Mouse (Mus musculus) gastrocnemius, adult 8-10 months (tissue): ENCODE results near the gene Riox2. TPM values are rescaled to one million over a fixed set of nuclear protein-coding genes. Genes with fewer than 3 reads are reported as not detected.
"Not testable (repeated sequence)": the region's sequence is repeated elsewhere in the genome, so short reads cannot be mapped to it uniquely, and the experiment has no call there.

Experiments used
- DNase-seq, 2 experiments: peaks; one replicate each; pipeline ENCODE4 v3.0.0; 2022; ENCODE audit warnings: low spot score in 2 of 2
- total RNA-seq, 4 experiments: library from RNA; stranded (reverse); gene quantifications; 2 replicates each; pipeline ENCODE4 v1.2.4; 2022

The Riox2 gene
- total RNA-seq: 10 to 100 TPM; 12.5 to 13.7 (median 12.8) TPM

DNA sequence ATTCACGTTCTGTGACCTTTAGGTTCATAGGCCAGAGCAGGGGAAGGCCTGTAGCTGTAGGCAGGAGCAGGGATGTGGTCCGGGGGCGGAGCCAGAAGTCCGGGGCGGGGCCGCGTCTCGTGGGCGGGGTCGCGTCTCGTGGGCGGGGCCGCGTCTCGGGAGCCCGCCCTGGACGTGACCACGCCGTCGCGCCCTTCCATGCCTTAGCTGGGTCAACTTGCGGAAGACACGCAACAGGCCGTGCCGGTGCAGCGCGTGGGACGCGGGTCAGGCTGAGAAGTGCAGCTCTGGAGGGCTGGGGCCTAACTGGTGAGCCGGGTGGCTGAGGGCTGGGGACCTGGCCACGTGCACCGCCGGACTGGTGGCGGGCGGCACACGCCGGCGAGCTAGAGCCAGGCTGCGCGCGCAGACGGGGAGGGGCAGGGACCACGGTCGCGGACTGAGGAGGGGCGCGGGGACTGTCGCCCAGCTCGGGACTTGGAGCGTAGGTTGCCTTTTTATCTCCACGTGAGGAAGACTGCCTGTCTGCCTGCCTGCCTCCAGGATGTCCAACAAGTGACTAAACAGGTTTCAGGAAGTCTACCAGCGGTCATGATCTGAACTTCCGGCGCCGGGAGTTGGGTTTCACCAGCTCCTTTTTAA lies at the start of gene Riox2:
Riox2 (plus strand) TSS at position 139 of the 642 bp plus-strand sequence.
- DNase-seq: peak; percentile 74 to 75

DNA sequence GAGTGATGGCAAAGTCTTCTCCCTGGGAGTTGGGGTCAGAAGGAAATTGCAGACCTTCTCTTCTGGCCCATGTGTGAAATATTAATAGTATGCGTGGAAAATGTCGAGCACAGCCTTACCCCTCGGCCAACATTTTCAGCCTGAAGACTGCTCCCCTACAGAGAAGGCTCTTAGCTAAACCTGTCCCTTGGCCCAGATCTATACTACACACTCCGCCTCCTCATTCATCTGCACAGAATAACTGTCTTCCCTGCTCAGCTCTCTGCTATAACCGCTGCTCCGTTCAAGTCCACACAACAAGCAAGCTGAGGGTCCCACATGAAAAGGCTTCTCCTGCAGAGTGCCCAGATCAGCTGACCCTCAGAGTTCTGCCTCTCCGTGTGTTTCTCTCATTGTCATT lies 43.6 kb upstream of the Riox2 start:
- DNase-seq: no peak

DNA sequence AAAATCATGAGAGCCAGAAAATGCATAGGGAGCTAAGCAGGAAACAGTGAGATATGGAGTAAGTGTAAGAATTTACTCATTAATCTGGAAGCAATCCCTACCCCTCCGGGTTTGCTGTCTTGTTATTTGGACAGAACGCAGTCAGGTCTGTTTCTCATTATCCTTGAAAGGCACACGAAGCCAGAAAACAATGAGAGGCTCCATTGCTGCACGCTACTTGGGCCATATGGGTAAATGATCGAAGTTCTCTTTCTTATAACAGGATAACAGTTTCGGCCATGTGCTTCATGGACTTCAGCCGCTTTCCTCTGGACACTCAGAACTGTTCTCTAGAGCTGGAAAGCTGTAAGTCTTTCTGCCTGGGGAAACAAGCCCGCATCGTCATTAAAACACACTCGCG lies 38.4 kb upstream of the Riox2 start:
- DNase-seq: no peak

DNA sequence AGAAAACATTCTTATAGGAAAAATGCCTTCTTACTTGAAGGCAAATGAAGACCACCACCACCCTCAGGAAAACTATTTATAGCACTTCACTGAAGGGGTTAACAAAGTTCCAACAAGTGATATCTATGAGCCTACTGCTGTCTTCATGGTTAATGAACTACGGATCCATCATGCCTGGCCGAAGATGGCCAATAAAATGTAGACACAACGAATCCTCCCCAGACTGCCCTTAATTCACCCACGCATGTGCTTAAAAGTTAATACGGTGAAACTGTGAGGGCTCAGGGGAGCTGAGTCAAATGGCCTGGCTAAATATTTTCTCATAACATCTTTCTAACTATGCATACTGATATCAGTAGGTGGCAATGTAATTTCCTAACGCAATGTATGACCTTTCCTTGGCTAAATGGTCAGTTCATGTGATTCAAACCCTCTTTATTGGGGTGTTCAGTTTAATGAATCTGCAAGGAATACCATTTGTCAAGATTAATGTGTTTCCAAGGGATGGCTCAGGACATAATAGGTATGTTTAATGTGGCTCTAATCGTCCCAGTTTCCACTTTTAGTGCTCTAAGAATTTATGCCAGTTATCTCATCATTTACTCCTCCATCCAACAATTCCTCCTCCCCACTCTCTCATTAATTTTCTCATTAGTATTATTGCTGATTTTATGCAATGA lies 26.6 kb upstream of the Riox2 start:
- no peak for DNase-seq

DNA sequence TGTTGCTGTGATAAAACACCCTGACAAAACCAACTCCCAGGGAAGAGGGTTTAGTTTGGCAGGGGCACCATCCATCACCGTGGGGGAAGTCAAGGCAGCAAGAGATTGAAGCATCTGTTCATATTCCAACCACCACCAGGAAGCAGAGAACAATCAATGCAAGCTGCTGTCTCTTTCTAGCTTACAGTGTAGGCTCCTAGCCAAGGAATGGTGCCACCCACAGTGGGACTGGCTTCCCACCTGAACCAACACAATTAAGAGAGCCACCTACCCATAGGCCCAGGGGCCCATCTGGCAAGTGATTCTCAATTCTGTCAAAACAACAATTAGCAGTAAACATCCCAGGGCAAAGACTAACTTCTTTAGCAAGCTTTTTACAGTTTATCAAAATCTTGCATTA lies 23.4 kb upstream of the Riox2 start:
- DNase-seq: no peak

DNA sequence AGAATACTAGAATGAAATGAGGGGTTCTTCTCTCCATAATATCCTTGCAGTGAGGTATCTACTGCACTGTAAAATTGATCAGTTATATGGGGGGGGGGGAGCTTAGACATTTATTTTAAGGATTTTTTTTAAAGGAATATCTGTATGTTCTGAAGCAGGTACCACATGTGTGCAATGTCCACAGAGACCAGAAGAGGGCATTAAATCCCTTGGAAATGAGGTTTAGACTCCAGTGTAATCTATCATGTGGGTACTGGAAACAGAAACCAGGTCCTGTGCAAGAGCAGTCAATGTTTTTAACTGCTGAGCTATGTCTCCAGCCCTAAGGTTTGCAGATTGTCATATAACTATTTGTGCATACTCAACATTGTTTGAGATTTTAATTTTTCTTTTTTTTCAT lies 22.5 kb upstream of the Riox2 start:
- no peak for DNase-seq

DNA sequence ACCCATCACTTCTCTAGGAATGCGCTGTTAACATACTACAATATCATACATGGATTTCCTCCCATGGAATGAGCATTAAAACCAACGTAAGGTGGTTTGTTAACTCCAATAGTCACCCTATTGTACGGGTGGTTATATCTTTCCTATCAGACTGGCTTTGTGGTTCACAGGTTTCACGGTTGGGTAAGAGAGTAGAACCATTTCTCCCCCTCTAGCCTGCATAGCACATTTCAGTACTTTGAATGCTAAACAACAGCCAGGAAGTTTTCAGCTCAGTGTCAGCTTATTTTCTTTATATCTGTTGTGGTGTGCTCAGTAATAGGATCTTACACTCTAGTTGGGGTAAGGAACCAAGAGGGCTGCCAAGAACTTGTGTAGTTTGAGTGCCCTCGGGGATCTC lies 19.8 kb upstream of the Riox2 start:
- DNase-seq: no peak

DNA sequence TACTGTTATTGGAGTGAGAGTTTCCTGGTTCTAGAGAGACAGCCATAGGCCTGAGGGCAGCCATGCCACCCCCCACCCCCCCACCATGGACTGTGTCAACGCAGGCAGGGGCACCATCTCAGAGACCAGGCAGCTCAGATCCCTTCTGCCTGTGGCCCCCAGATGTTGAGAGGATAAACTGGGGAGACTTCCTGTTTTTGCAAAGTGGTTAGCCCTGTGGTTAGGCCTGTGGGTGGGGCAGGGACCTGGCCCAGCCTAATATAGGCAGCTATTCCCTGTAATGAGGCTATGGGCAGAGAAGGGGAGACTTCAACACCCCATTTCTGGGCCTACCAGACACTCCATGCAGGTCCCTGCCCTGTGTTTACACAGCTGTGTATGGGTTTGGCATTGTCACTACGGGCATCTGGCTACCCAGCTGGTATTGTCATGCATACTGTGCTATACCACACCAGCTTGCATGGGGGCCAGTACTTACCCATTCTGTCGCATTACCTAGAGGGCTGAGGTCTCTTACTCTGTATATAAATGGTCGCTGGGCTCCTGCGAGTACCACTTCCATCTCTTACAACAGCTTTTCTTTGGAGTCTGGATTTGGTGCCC lies 12.2 kb upstream of the Riox2 start:
- not testable (repeated sequence) for DNase-seq

DNA sequence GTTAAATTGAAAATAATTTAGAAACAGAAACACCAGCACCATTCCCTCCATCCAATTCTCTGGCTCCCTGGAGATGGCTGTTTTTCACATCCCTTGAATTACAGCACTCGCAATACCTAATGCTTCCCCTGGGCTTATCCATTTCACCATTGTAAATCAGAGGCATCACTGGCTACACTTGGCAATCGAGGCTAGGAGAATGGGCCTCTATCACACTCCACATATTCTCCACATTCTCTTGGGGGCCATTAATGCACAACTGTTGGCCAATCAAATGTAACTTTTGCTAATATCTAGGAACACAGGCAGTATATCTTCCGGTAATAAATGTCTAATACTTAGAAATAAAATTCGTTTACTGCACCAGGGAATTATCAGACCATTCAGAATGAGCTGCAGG lies 8.0 kb upstream of the Riox2 start:
- no peak for DNase-seq

DNA sequence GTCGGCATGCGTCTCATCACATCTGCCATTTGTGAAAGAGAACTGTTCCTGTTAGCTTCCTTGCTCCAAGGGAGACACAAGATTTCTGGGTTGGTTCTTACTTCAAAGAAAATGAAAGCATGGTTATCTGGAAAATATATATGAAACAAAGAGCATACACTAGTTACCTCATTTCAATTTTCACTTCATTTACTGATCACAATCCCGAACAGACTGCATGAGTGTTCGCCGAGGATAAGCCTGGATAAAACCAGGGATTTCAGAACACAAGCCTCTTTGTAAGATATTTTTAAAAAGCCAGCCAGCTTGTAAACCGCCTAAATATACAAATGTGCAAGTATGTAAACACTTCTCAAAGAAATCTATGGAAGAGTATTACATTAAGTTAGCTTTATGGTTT lies 7.6 kb upstream of the Riox2 start:
- no peak for DNase-seq

DNA sequence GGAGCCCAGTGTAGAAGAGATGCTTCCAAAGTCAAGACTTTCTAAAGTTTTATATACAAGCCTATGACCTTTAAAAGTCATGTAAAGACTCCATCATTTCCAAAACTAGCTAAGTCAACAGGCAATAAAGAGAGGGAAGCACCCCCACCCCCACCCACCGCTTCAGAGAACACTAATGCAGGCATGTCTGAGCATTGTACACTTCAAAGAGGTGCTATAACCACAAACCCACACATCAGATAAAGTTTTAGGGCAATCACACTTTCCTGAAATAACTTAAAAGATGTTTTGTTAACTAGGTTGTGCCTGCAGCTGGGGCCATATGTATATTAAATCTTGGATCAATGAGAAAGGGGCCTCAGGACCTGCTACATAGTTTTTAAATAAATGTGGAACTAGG lies 1.7 kb upstream of the Riox2 start:
- no peak for DNase-seq

DNA sequence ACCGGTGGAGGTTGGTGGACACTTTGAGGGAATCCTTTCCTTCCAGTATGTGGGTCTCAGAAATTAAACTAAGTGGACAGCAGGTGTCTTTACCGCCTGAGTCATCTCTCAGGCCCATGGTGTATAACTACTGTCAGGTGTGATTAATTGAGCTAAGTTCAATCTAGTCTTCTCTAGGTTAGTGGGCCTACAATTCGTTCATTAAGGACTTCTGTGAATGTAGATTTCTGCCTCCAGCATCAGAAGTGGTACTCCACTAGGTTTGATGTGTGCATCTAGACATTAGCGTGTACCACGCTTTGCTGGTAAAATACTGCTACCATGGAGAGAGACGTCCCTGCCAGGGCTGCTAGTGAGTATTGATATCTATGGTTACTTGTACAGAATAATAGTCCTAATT lies 971 bp downstream of the Riox2 start:
- DNase-seq: no peak

DNA sequence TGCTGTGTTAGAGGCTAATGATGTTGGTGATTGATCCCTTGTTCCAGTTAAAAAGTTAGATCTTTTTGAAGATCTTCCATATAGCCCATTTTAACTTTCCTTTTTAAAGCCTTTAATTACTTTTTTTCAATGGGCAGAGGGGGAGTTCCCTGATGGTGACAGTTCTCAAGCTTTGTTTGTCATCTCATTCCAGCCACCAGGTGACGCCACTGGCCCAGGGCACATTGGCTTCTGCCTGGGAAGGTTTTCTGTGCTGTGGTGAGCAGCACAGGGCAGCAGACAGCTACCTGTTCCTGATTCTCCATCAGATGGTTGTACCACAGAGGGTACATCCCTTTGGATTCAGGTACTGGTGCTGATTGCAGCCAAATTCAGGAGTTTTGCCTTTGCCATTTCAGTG lies 3.2 kb downstream of the Riox2 start:
- DNase-seq: peak; percentile 40 to 41

DNA sequence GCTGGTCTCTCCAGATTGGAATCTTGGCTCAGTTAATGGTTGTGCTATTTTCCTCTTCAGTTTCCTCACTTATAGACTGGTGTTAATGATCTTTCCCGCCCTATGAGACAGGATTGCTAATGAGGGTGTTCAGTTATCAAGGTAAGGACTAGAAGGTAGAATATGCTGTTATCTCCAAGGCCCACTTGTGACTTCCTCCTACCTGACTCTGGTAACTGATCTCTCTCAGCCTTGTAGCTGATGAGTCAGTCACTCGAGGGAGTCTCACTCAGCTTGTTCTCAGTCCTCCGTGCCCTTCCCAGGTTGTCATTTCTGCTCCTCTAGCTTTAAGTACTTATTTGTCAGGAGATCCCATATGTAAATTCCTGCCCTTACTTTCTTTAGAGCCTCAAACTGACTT lies 6.4 kb downstream of the Riox2 start:
- no peak for DNase-seq

DNA sequence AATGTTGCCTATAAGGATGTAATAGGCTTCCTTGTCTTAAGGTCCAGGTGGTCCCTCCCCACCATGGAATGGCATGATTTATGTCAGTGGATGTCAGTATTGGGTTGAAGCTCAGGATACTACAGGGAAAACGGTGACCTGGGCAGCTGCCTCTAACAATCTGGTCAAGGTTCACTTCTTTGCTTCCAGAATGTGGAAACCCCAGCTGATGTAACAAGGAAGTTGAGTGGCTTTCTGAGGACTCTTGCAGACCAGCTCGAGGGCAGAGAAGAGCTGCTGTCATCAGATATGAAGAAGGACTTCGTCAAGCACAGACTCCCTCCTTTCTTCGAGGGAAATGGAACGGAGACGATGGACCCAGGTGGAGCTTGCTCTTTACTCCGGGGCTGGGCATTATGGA lies 15.7 kb downstream of the Riox2 start:
- DNase-seq: no peak

DNA sequence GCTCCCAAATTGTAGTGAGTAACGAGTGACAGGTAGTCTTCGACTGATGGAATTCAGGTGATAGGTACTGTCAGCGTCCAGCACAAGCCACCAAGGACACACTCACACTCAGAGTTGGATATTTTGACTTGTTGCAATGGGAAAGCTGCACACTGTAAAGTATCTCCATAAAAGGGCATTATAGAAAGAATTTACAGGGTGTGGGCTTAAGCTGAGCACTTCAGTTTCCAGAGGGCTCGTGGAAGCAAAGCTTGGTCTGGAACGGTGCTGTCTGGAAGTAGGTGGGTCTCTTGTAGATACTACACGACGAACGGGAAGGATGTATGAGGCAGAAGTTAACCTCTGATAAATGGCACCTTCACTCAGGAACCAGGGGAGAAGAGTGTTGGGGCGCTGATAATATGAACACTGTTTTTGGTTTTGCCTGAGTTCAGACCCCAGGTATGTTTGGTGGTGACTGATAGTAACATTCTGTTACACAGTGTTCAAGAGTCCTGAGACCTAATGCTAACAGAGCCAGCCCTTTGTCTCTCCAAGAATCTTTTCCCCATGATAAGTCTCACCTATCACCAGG lies 16.5 kb downstream of the Riox2 start:
- no peak for DNase-seq

DNA sequence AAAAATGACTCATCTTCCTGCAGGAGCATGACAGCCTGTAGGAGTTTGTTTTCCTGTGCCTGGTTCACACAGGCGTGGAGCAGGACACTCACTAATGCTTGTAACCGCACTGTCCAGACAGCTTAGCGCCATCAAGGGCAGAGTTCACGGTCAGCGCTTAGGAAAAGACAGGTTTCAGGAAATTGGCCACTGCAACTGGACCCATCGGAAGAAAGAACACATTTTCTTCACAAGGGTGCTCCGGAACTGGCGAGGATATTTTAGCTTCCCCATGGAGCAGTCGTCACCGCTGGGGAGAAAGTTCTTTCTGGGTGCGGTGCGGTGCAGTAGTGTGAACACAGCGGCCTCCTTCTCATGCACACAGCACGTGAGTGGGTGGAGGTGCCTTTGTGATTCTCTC lies 21.6 kb downstream of the Riox2 start:
- no peak for DNase-seq

DNA sequence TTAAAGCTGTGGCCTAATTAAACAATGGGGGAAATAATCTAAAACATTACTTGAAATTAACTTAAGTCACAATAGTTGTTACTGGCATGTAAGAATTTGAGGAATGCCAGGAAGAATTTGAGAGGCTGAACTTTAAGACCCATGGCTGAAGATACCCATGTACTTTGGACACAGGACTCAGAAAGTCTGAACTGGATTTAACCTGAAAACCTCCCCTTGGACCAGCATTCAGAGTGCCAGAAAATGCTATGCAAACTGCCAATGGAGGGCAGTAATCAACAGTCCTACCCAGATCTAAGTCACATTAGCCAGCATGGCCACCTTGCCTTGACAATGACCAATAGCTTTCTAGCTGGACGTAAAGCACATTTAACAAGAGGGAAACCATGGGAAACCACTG lies 26.4 kb downstream of the Riox2 start:
- no peak for DNase-seq

DNA sequence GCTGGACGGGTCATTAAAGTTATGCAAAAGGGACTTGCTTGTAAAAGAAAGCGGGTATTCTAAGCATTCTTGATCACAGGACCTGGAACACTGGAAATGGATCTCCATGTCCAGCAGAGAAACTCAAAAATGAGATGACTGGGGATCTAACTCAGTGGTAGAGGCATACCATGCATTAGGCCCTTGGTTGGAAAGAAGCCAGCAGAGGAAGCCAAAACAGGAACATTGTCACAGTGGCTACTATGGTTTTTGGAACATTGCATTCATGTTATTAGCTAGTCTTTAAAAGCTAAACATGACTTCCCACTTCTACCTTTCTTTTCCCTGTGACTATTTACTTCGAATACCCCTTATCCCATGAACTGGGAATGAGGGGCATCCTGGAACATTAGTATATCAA lies 27.6 kb downstream of the Riox2 start:
- no peak for DNase-seq

DNA sequence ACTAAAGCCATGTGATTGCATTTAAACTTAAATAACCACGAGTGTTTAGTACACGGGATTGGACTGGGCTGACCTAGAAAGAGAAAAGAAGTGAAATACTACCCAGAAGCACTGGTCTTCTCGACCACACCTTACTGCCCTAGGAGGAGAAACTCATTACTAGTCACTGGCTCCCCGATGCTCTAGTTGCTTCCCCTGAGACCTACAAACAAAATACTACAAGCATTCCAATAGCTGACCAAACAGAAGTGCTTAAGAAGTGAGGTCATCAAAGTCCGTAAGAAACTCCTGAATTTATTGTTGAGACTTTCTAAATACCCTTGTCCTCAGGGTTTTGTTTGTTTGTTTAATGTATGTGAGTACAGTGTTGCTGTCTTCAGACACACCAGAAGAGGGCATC lies 38.3 kb downstream of the Riox2 start:
- no peak for DNase-seq

DNA sequence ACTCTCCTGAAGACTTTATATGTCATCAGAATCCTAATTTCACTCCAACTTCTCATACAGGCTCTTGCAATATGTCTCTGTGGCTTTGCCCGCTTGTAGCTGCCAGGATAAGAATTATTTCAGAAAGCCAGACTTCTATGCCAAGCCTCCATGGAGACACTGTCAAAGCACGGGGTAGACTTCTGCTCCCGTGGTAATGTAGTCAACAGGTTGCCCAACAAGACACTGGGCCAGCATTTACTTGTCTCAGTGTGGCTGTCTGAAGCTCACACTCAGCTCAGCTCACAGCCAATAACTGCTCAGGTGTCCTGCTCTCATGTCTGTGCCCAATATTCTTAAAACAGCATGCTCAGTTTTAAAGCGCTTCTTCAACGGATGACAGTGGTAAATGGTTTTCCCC lies 43.6 kb downstream of the Riox2 start:
- peak in 1 of 2 experiments; percentile 31 for DNase-seq

DNA sequence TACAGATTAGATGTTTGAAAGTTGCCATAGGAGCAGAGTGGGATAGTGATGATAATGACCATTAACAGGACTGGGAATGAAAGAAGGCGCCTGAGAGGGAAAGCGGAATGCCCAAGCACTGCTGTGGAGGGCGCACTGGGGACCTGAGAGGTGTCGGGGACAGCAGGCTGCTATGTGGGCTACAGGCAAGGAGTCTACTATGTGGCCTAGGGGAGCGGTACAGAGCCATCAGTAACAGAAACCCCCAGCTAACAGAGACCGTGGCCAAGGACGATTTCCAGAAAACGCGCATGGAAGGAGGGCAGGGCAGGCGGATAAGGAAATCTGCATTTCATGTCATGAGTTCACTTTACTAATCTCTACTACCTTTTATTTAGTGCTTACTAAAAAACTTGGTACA lies 45.4 kb downstream of the Riox2 start:
- no peak for DNase-seq
